ENCODE assay signal across 8 mouse cellular contexts in genomic region chr4:132535406-132536121, GRCm38 (mm10). TPM values are rescaled to one million over a fixed set of nuclear protein-coding genes. Genes with fewer than 3 reads are reported as not detected.
DNase-seq lines count a peak whose midpoint lies in the region; ATAC-seq lines count a peak whose summit lies in the region.

Gene Dnajc8 (plus strand): TSS chr4:132535550.

- H3K27ac ChIP-seq in hindbrain, embryonic 13.5 days = peak within 1 kb of the TSS; percentile 89

- WGBS in hindbrain, embryonic 13.5 days = under 1% methylated on average over 59 of the region's 60 CpGs

- H3K9ac ChIP-seq in hindbrain, embryonic 13.5 days = peak within 1 kb of the TSS; percentile 97

- DNase-seq in NIH3T3 (ENCODE audit: low read depth) = peak; percentile 95
- peak; percentile 98 for DNase-seq in cerebellum, postnatal 10 days
- peak; percentile 86 to 93 for DNase-seq in frontal cortex, postnatal 14 days (ENCODE audit: low spot score in 2 of 2)
- DNase-seq in layer of hippocampus, postnatal 25 days (ENCODE audit: extremely low spot score in 1 of 2, low spot score in 1 of 2) = peak; percentile 77 to 92
- peak; percentile 96 for DNase-seq in lung, postnatal 25 days (ENCODE audit: low spot score)
- DNase-seq in retina, embryonic 14.5 days (ENCODE audit: low spot score) = peak; percentile 96
- peak; percentile 98 for DNase-seq in thymus, postnatal 4 days

- H3K4me1 ChIP-seq in hindbrain, embryonic 13.5 days (replicated peaks) = peaks cover 54% of the 10 kb centered on the region

- ATAC-seq in hindbrain, embryonic 13.5 days (ENCODE audit: low FRiP score) = peak; percentile 72

- H3K4me3 ChIP-seq in hindbrain, embryonic 13.5 days = peak within 1 kb of the TSS; percentile 100

- H3K36me3 ChIP-seq in hindbrain, embryonic 13.5 days = peaks cover 30% of the 10 kb centered on the region

- no peaks in the 10 kb centered on the region for H3K9me3 ChIP-seq in hindbrain, embryonic 13.5 days

- H3K4me2 ChIP-seq in hindbrain, embryonic 13.5 days = peak within 1 kb of the TSS; percentile 79

- no peaks in the 10 kb centered on the region for H3K27me3 ChIP-seq in hindbrain, embryonic 13.5 days

RNA-seq across cellular contexts. Expression of gene Dnajc8, which starts in this region (rescaled TPM):
- polyA plus RNA-seq in hindbrain, embryonic 13.5 days (2015; fragmentation: Nextera tagmentation; extraction: Ambion mirVana) = 154 and 156 TPM in 2 replicates
- total RNA-seq in layer of hippocampus, postnatal 25 days (2021) = 10 to 100 TPM; 84.5 to 88.5 TPM

Comparison
In these comparisons a context has a peak if more than half of its experiments do, and no peak if none do; other contexts are left out.
1. Peak in every context shown above with its lines: DNase-seq, ATAC-seq, H3K4me3 ChIP-seq and H3K27ac ChIP-seq.